Mouse (Mus musculus): ENCODE measurements around the gene Ecm2.

The Ecm2 gene

GRCm38 (mm10) chr13:49504510-49504909 lies at the start of gene Ecm2:
Gene Ecm2 (plus strand): TSS chr13:49504810.
- CTCF ChIA-PET: no interaction called here

DNA sequence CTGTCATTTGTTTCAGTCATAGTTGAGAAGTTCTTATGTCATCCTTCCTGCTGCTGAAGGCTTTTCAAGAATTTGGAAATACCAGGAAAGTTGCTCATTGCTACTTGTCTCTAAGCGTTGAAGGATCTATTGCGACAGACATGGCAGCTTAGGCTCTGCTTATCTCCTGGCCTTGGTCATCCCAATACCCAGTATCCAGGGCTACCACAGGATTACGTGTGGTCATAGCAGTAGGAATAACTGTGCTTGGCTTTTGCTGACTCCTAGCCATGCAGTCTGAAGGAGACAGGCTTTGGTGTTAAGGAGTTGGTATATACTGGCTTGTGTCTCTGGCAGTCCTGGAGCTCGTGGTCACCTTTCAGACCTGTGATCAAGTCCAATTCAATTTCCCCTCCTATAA lies 44.3 kb upstream of the Ecm2 start:
- CTCF ChIA-PET: no interaction called here

DNA sequence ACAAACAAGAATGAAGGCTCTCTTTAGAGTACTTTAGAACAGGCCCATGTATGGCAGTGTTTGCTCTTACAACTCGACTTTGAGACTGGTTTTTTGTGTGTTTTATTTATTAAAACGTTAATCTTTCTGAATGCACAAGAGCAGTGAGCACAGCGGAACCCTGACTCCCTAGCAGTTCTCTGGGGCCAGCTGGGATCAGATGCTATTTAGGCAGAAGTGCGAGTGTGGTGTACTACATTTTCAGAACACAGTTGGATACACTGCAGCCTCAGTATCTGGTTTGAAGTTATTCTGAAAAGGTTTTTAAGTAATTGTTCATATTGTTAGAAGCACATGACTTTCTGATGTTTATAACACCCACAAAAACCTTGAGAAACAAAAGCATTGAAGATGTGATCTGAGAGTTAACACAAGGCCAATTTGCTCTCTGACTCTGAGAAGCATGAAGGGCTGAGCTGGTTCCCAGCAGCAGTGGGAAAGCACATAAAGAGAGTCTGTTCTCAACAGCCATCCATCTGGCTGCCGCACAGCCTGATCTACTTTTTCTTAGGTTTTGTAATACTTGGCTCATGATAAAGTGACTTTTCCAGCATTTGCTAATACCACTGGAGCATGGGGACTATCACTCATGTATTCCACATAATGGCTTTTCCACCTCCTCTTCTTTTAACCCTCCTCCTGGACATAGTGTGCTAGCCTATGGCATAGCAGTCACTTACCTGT lies 43.8 kb upstream of the Ecm2 start:
- CTCF ChIA-PET: no interaction called here

- CTCF ChIA-PET: no interaction called here
These were observed 43.0 kb upstream of the Ecm2 start for GRCm38 (mm10) chr13:49461458-49462132.

GRCm38 (mm10) chr13:49462921-49463320 lies 41.7 kb upstream of the Ecm2 start:
- CTCF ChIA-PET: interaction anchor here (0.6 kb wide), 1 partner anchor 80 kb away, joined by 4 read pairs; no protein-coding TSS in a partner anchor

GRCm38 (mm10) chr13:49465875-49466274 lies 38.7 kb upstream of the Ecm2 start:
- CTCF ChIA-PET: interaction anchor here (0.5 kb wide), 1 partner anchor 16 kb away, joined by 4 read pairs; no protein-coding TSS in a partner anchor

DNA sequence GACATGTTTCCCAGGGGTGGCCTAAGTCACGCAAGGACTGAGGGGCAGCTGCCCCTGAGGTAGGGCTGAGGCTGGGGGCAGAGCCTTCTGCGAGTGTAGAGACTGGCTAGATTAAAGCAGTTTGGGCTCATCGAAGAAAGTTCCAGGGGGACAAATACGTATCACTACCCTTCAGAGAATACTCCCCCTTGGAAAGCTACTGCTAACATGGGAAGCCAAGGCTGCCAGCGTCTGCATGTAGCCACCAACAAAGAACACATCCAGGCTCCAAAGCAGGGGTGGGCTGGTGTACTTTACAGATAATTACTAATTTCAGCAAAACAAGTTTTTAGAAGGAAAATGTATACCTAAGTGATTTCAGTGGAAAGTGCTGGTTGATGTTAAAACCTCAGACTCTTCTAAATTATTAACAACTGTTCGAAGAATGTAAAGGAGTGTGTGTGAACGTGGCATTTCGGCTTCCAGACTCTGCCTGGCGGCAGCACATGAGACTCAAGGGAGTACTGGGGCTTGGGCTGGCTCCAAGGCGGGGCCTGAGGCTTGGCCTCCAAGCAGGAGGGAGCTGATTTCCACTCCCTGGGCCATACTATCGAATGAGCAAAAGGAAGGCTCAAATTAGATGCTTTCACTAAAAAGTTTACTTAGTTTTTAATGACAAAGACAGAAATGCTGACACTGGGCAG lies 38.1 kb upstream of the Ecm2 start:
- CTCF ChIA-PET: no interaction called here

GRCm38 (mm10) chr13:49467585-49467984 lies 37.0 kb upstream of the Ecm2 start:
- CTCF ChIA-PET: no interaction called here

- CTCF ChIA-PET: no interaction called here
These were observed 35.6 kb upstream of the Ecm2 start for GRCm38 (mm10) chr13:49469002-49469401.

DNA sequence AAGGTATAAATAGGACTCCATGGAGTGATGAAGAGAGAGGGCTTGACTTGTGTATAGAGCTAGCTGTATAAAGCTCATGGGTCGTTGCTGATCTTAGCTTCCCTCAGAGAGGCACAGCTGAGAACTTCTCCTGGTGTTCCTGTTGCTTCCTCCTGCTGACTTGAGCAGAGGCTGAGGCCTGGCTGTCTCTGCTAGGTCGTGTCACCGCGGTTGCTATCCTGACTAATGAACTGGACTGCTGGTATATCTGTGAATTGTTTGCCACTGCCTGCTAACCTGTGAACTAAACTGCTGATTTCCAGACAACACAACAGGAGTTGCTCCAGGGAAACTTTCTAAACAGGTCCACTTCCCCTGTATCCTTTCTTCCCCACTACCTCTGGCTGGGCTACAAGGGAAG lies 34.3 kb upstream of the Ecm2 start:
- CTCF ChIA-PET: no interaction called here

GRCm38 (mm10) chr13:49470806-49471205 lies 33.8 kb upstream of the Ecm2 start:
- CTCF ChIA-PET: no interaction called here

- CTCF ChIA-PET: no interaction called here
These were observed 32.5 kb upstream of the Ecm2 start for GRCm38 (mm10) chr13:49471981-49472675.

DNA sequence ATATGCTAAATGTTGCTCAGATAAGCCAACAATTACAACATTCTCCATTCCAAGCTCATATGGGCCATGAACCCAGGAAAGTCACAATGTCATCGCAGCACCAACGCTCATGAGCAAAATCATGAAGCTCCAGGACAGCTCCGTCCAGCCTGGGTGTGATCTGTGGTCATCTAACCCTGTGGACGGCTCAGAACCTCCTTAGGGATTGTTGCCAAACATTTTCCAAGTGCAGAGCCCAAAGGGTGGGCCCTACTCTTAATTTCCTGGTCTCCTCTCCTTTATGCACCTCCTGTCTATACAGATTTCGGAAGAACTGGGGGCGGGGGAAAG lies 32.0 kb upstream of the Ecm2 start:
- CTCF ChIA-PET: no interaction called here

DNA sequence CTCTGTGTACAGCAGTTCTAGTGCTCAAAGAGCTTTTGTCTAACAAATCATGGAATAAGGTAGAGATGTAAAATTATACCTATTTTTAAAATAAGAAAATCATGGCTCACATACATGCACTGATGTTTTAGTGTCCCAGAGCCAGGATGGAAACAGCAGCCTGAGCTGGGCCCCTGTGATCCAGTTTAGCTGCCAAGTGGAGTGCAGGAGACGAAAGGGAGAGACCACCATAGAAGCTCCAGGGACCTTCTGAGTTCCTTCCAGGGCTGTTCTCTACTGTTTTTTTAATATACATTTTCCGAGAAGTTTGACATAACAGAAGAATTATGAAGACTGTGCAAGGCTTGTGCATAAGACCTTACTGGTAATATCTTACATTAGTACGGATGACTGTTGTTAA lies 26.7 kb upstream of the Ecm2 start:
- CTCF ChIA-PET: no interaction called here

- CTCF ChIA-PET: no interaction called here
These were observed 25.7 kb upstream of the Ecm2 start for GRCm38 (mm10) chr13:49478851-49479374.

- CTCF ChIA-PET: no interaction called here
These were observed 25.2 kb upstream of the Ecm2 start for GRCm38 (mm10) chr13:49479399-49479798.

- CTCF ChIA-PET: interaction anchor here (0.6 kb wide), 1 partner anchor 10 kb away, joined by 4 read pairs; no protein-coding TSS in a partner anchor
These were observed 24.6 kb upstream of the Ecm2 start for GRCm38 (mm10) chr13:49480057-49480456.

DNA sequence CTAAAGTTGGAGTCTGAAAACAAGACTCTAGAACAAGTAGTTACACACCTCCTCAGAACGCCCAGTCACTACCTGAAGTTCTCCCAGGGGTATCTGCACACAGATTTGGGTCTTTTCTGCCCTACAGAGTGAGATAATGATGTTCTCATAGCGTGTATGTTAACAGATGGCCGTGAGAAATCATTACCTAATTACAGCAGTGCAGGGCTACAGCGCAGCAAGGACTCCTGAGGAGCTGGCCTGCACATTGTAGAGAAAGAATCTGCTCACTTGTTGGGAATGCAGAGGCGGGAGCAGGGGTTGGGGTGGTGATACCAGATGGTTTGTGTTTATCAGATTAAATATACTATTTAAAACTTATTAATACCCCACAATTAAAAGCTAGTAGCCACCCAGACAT lies 24.1 kb upstream of the Ecm2 start:
- CTCF ChIA-PET: no interaction called here

DNA sequence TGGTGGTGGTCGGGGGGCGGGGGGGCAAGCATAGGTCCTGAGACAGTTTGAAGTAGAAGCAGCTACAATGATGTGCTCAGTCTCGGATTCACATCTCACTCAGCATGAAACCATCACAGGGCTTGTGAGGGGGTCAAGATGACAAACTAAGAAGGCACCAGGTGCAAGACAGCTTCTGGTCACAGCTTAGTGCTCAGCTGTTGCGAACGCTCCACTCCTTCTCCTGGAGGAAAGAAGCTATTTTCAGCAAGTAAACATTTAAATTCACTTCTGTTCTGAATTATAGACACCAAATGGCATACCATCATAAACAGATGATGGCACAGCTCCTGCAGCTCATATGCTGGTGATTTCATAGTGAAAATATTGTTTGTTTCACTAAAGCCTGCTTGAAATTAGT lies 19.2 kb upstream of the Ecm2 start:
- CTCF ChIA-PET: no interaction called here

DNA sequence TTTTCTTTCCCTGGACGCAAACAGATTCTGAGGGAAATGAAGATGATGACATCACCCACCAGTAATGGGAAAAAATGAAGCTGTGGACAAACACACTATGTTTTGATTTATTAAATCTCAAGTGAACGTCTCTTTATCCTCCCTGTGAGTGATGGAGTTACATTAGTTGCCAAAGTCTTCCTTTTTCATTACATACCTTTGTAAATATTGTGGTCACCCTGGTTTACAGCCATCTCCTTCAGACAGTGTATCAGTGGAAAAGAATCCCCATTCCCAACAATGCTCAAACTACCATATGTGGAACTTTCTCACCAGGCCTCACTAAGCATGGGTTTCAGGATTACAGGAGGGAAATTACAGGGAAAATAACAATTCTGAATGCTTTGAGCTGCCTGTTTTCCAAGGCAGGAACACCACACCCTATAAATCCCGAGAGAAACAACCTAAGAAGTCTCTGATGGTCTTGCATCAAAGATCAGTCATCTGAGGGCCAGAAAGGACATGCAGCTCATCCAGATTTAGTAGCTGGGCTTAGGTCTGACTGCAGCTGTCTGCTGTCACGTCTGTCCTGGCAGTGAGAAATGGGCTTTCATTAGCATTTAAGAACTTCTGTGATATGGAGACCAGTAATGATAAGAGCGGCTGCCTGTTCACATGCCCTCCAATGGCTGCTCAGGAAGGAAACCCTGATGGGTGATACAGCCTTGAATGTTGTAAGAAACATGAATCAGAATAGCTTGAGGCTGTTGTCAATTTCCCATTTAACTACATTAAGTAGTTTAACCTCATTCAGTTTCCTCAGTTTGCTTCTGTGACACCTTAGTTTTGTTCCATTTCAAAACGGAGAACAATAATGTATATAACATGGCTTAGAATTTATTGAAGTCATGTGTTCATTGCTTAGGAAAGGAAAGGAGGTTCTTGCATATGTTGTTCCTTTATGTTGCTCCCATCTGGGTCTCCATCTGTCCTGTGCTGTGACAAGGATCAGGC lies 11.9 kb upstream of the Ecm2 start, which contains the start of gene Tes3-ps:
Gene Tes3-ps, plus strand, starts transcription at position 943 of the 993 bp plus-strand sequence.
- CTCF ChIA-PET: no interaction called here

DNA sequence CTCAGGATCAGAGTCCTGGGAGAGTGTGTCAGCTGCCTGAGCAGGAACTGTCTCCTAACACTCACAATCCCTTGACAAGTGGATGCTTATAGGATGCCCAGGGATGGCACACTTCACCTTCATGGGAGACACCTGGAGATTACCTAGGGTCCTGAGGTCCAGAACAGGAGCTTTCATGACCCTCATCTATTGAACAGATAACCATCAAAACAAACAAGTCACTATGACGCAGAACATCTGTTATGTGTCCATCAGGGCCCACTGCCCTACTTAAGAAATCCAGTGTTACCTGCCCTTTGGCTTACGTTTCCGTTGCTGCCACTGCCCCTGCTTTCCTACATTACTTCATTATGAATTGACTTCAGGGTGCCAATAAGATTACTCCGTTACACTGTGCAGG lies 1.2 kb downstream of the Ecm2 start:
- CTCF ChIA-PET: no interaction called here

Data from spleen, embryonic (tissue).